ENCODE assay signal across 26 mouse cellular contexts in genomic region chr3:157732136-157732940, GRCm38 (mm10).
DNase-seq lines count a peak whose midpoint lies in the region; ATAC-seq lines count a peak whose summit lies in the region.
"Had no signal": no experiment of that assay in that cellular context is flagged by ENCODE, and none has a peak within 500 bp of the region (broad histone marks: within the 10 kb centered on the region; RNA-seq: fewer than 3 reads in every experiment).

No protein-coding gene starts in this region.

- H3K36me3 ChIP-seq in forebrain, embryonic 12.5 days (replicated peaks): no peaks in the 10 kb centered on the region
- no peaks in the 10 kb centered on the region for H3K36me3 ChIP-seq in forebrain, embryonic 10.5 days (replicated peaks)
- H3K36me3 ChIP-seq in midbrain, embryonic 13.5 days: no peaks in the 10 kb centered on the region
- no peaks in the 10 kb centered on the region for H3K36me3 ChIP-seq in midbrain, embryonic 14.5 days (ENCODE audit: control insufficient read depth, insufficient read depth, low read length)
- no peaks in the 10 kb centered on the region for H3K36me3 ChIP-seq in forebrain, embryonic 13.5 days (ENCODE audit: poor library complexity, severe bottlenecking)
- H3K36me3 ChIP-seq in hindbrain, embryonic 16.5 days (ENCODE audit: control insufficient read depth, insufficient read depth, low read length): no peaks in the 10 kb centered on the region
- H3K36me3 ChIP-seq: embryonic facial prominence, embryonic 12.5 days; G1E; liver, embryonic 12.5 days; midbrain, embryonic 15.5 days had no signal

- DNase-seq in forebrain, embryonic 10.5 days (ENCODE audit: extremely low spot score, low spot score): no peak
- DNase-seq in midbrain, embryonic 14.5 days: no peak
- no peak for DNase-seq in kidney, adult 8-10 months
- DNase-seq in cerebellum, postnatal 14 days: no peak
- DNase-seq: adrenal gland, adult 8-10 months; cerebellum, adult 8-10 months; embryo, embryonic 11 days; gastrocnemius, postnatal 14 days; heart, postnatal 14 days; kidney, adult 9 months; kidney, postnatal 10 days; layer of hippocampus, postnatal 36 days; left cerebral cortex, postnatal 4 days; liver, postnatal 0 days; lung, postnatal 36 days; thymus, postnatal 14 days had no signal

- no peak overlapping the region for H3K27ac ChIP-seq in forebrain, embryonic 12.5 days
- no peak overlapping the region for H3K27ac ChIP-seq in forebrain, embryonic 10.5 days
- H3K27ac ChIP-seq in midbrain, embryonic 13.5 days: no peak overlapping the region
- H3K27ac ChIP-seq in midbrain, embryonic 14.5 days (replicated peaks; ENCODE audit: low read depth, low read length): no peak overlapping the region
- no peak overlapping the region for H3K27ac ChIP-seq in forebrain, embryonic 13.5 days
- no peak overlapping the region for H3K27ac ChIP-seq in hindbrain, embryonic 16.5 days (ENCODE audit: low read depth, low read length)
- H3K27ac ChIP-seq: embryonic facial prominence, embryonic 12.5 days; liver, embryonic 12.5 days; midbrain, embryonic 15.5 days had no signal

- no peak overlapping the region for H3K4me2 ChIP-seq in forebrain, embryonic 12.5 days
- H3K4me2 ChIP-seq in midbrain, embryonic 13.5 days (replicated peaks): no peak overlapping the region
- no peak overlapping the region for H3K4me2 ChIP-seq in midbrain, embryonic 14.5 days (ENCODE audit: low read length)
- H3K4me2 ChIP-seq in forebrain, embryonic 13.5 days: no peak overlapping the region
- H3K4me2 ChIP-seq in hindbrain, embryonic 16.5 days (ENCODE audit: low read length): no peak overlapping the region
- H3K4me2 ChIP-seq: embryonic facial prominence, embryonic 12.5 days; liver, embryonic 12.5 days; midbrain, embryonic 15.5 days had no signal

- H3K9me3 ChIP-seq in forebrain, embryonic 12.5 days: no peaks in the 10 kb centered on the region
- H3K9me3 ChIP-seq in forebrain, embryonic 10.5 days: no peaks in the 10 kb centered on the region
- H3K9me3 ChIP-seq in midbrain, embryonic 13.5 days: no peaks in the 10 kb centered on the region
- H3K9me3 ChIP-seq in midbrain, embryonic 14.5 days (ENCODE audit: control insufficient read depth, low read length): no peaks in the 10 kb centered on the region
- H3K9me3 ChIP-seq in forebrain, embryonic 13.5 days (replicated peaks): no peaks in the 10 kb centered on the region
- H3K9me3 ChIP-seq in hindbrain, embryonic 16.5 days (ENCODE audit: control insufficient read depth, low read length): no peaks in the 10 kb centered on the region
- H3K9me3 ChIP-seq: embryonic facial prominence, embryonic 12.5 days; G1E; liver, embryonic 12.5 days; midbrain, embryonic 15.5 days had no signal

- peak; percentile 83 for ATAC-seq in forebrain, embryonic 12.5 days (ENCODE audit: low FRiP score)
- peak; percentile 37; the same call in 1 of the 2 replicates for ATAC-seq in midbrain, embryonic 13.5 days
- ATAC-seq in midbrain, embryonic 14.5 days (ENCODE audit: low FRiP score, low TSS enrichment): no peak
- peak; percentile 82 for ATAC-seq in forebrain, embryonic 13.5 days
- ATAC-seq in hindbrain, embryonic 16.5 days: peak; percentile 63; the same call in 1 of the 2 replicates
- ATAC-seq: intestine, embryonic 16.5 days; liver, embryonic 12.5 days; liver, postnatal 0 days; midbrain, embryonic 15.5 days had no signal

- H3K4me3 ChIP-seq in forebrain, embryonic 12.5 days (replicated peaks): no peak overlapping the region
- no peak overlapping the region for H3K4me3 ChIP-seq in forebrain, embryonic 10.5 days
- no peak overlapping the region for H3K4me3 ChIP-seq in midbrain, embryonic 13.5 days (replicated peaks)
- H3K4me3 ChIP-seq in midbrain, embryonic 14.5 days (replicated peaks; ENCODE audit: low read depth, low read length): no peak overlapping the region
- H3K4me3 ChIP-seq in forebrain, embryonic 13.5 days: no peak overlapping the region
- no peak overlapping the region for H3K4me3 ChIP-seq in hindbrain, embryonic 16.5 days (ENCODE audit: low read length)
- H3K4me3 ChIP-seq: embryonic facial prominence, embryonic 12.5 days; liver, embryonic 12.5 days; midbrain, embryonic 15.5 days; myocyte had no signal

- H3K4me1 ChIP-seq in forebrain, embryonic 12.5 days: peaks cover 4% of the 10 kb centered on the region; the same call in 1 of the 2 replicates
- peaks cover 10% of the 10 kb centered on the region; the same call in 1 of the 2 replicates for H3K4me1 ChIP-seq in forebrain, embryonic 10.5 days
- 0 out of 2 replicates have a peak, but pooled peaks cover 2% of the 10 kb centered on the region for H3K4me1 ChIP-seq in midbrain, embryonic 13.5 days (replicated peaks)
- H3K4me1 ChIP-seq in midbrain, embryonic 14.5 days (ENCODE audit: control insufficient read depth, insufficient read depth, low read length): no peaks in the 10 kb centered on the region
- H3K4me1 ChIP-seq in forebrain, embryonic 13.5 days: peaks cover 8% of the 10 kb centered on the region; the same call in 1 of the 2 replicates
- no peaks in the 10 kb centered on the region for H3K4me1 ChIP-seq in hindbrain, embryonic 16.5 days (ENCODE audit: control insufficient read depth, insufficient read depth, low read depth, low read length)
- H3K4me1 ChIP-seq: embryonic facial prominence, embryonic 12.5 days; liver, embryonic 12.5 days; midbrain, embryonic 15.5 days had no signal

- H3K27me3 ChIP-seq in forebrain, embryonic 12.5 days: peaks cover 13% of the 10 kb centered on the region; the same call in 1 of the 2 replicates
- no peaks in the 10 kb centered on the region for H3K27me3 ChIP-seq in forebrain, embryonic 10.5 days (ENCODE audit: poor library complexity, severe bottlenecking)
- no peaks in the 10 kb centered on the region for H3K27me3 ChIP-seq in midbrain, embryonic 13.5 days
- no peaks in the 10 kb centered on the region for H3K27me3 ChIP-seq in midbrain, embryonic 14.5 days (ENCODE audit: control insufficient read depth, insufficient read depth, low read length)
- H3K27me3 ChIP-seq in forebrain, embryonic 13.5 days: peaks cover 25% of the 10 kb centered on the region; the same call in 1 of the 2 replicates
- H3K27me3 ChIP-seq in hindbrain, embryonic 16.5 days (replicated peaks; ENCODE audit: control insufficient read depth, insufficient read depth, low read length): no peaks in the 10 kb centered on the region
- H3K27me3 ChIP-seq: embryonic facial prominence, embryonic 12.5 days; liver, embryonic 12.5 days; midbrain, embryonic 15.5 days had no signal

- 42% methylated on average over 4 of the region's 4 CpGs for WGBS in forebrain, embryonic 12.5 days
- 74% methylated on average over 4 of the region's 4 CpGs for WGBS in forebrain, embryonic 10.5 days
- WGBS in midbrain, embryonic 13.5 days: 56% methylated on average over 4 of the region's 4 CpGs
- 68% methylated on average over 4 of the region's 4 CpGs for WGBS in midbrain, embryonic 14.5 days
- 17% methylated on average over 4 of the region's 4 CpGs for WGBS in forebrain, embryonic 13.5 days
- 55% methylated on average over 4 of the region's 4 CpGs for WGBS in hindbrain, embryonic 16.5 days

- no peak overlapping the region for H3K9ac ChIP-seq in forebrain, embryonic 12.5 days
- no peak overlapping the region for H3K9ac ChIP-seq in midbrain, embryonic 13.5 days (replicated peaks)
- no peak overlapping the region for H3K9ac ChIP-seq in midbrain, embryonic 14.5 days (replicated peaks; ENCODE audit: low read length)
- no peak overlapping the region for H3K9ac ChIP-seq in forebrain, embryonic 13.5 days
- no peak overlapping the region for H3K9ac ChIP-seq in hindbrain, embryonic 16.5 days (ENCODE audit: low read depth, low read length)
- H3K9ac ChIP-seq: embryonic facial prominence, embryonic 12.5 days; liver, embryonic 12.5 days; liver, postnatal 0 days; midbrain, embryonic 15.5 days had no signal
